Mouse (Mus musculus) CH12.LX (cell line): ENCODE data around the gene Olfr209. TPM values are rescaled to one million over a fixed set of nuclear protein-coding genes. Genes with fewer than 3 reads are reported as not detected.
A peak's percentile ranks its signal among the peaks of the same experiment; 100 is the strongest.

Experiments used
- DNase-seq: peaks from one replicate; pipeline ENCODE4 v3.0.0-alpha.2; 2013; ENCODE audit errors: extremely low read depth
- H3K27ac ChIP-seq: 2 replicates; pipeline ENCODE4 v1.5.1; 2012; ENCODE audit warnings: low read depth, mild to moderate bottlenecking, control low read depth, moderate library complexity; ENCODE audit not compliant: insufficient read depth
- H3K27me3 ChIP-seq: replicated peaks from 2 replicates; pipeline ENCODE3; 2012; ENCODE audit warnings: inconsistent platforms
- H3K36me3 ChIP-seq, 2 experiments: replicated peaks in 1 of 2; 2 replicates each; pipeline versions ENCODE3 to v1.6.1; 2012; ENCODE audit warnings: inconsistent platforms in 1 of 2, low read length in 1 of 2, mild to moderate bottlenecking in 1 of 2, mixed read lengths in 1 of 2, moderate library complexity in 1 of 2; ENCODE audit not compliant: control insufficient read depth in 1 of 2, insufficient read depth in 1 of 2
- H3K4me1 ChIP-seq, 2 experiments: 2 replicates each; pipeline ENCODE4 v1.6.1; 2012; ENCODE audit warnings: inconsistent platforms in 1 of 2, moderate library complexity in 1 of 2; ENCODE audit not compliant: insufficient read depth in 2 of 2, control insufficient read depth in 1 of 2
- H3K4me2 ChIP-seq: 2 replicates; pipeline ENCODE4 v1.6.1; 2012; ENCODE audit warnings: low read depth, mild to moderate bottlenecking, control low read depth; ENCODE audit not compliant: poor library complexity, insufficient read depth, severe bottlenecking
- H3K4me3 ChIP-seq, 3 experiments: fragments of 150-350 bp in 1 of 3; sonication (generic) in 1 of 3; replicated peaks in 1 of 3; 2 replicates each; pipeline versions ENCODE3 to v1.5.1; 2011 to 2012; ENCODE audit warnings: low read depth in 2 of 3, low read length in 2 of 3, mild to moderate bottlenecking in 2 of 3, moderate library complexity in 2 of 3, control low read depth in 1 of 3, improper control_type of control experiment in 1 of 3, inconsistent platforms in 1 of 3, mixed read lengths in 1 of 3; ENCODE audit not compliant: poor library complexity in 1 of 3
- H3K79me2 ChIP-seq: replicated peaks from 2 replicates; pipeline ENCODE4 v1.6.1; 2012; ENCODE audit warnings: mild to moderate bottlenecking, moderate library complexity; ENCODE audit not compliant: control insufficient read depth, poor library complexity, insufficient read depth, severe bottlenecking; ENCODE audit errors: extremely low read depth
- H3K9ac ChIP-seq: 2 replicates; pipeline ENCODE4 v1.6.1; 2012; ENCODE audit warnings: low read depth, mild to moderate bottlenecking, control low read depth, moderate library complexity; ENCODE audit not compliant: insufficient read depth
- H3K9me3 ChIP-seq: replicated peaks from 2 replicates; pipeline ENCODE3; 2012; ENCODE audit warnings: low read length, inconsistent platforms, mixed read lengths
- BHLHE40 ChIP-seq: IDR thresholded peaks from 2 replicates; pipeline ENCODE4 v1.6.1; 2011; ENCODE audit warnings: mild to moderate bottlenecking, low read depth, low read length, improper control_type of control experiment
- CHD1 ChIP-seq: IDR thresholded peaks from 2 replicates; pipeline ENCODE4 v1.6.1; 2012; ENCODE audit warnings: low read depth, low read length, improper control_type of control experiment, inconsistent platforms
- CTCF ChIP-seq, 2 experiments: IDR thresholded peaks in 1 of 2; conservative IDR thresholded peaks in 1 of 2; 2 replicates each; pipeline ENCODE4 v1.5.1; 2011 to 2012; ENCODE audit warnings: low read depth in 2 of 2, low read length in 2 of 2, improper control_type of control experiment in 1 of 2, inconsistent platforms in 1 of 2, mild to moderate bottlenecking in 1 of 2, moderate library complexity in 1 of 2
- ELF1 ChIP-seq: IDR thresholded peaks from 2 replicates; pipeline ENCODE4 v1.6.1; 2014; ENCODE audit warnings: low read depth, mild to moderate bottlenecking, inconsistent platforms, low read length, improper control_type of control experiment
- EP300 ChIP-seq: IDR thresholded peaks from 2 replicates; pipeline ENCODE4 v1.6.1; 2011; ENCODE audit warnings: low read length, improper control_type of control experiment
- ETS1 ChIP-seq: conservative IDR thresholded peaks from 2 replicates; pipeline ENCODE4 v1.6.1; 2012; ENCODE audit warnings: low read depth, mild to moderate bottlenecking, inconsistent platforms, low read length, improper control_type of control experiment, moderate library complexity
- GABPA ChIP-seq: IDR thresholded peaks from 2 replicates; pipeline ENCODE4 v1.6.1; 2012; ENCODE audit warnings: low read depth, low read length, improper control_type of control experiment, inconsistent platforms; ENCODE audit not compliant: insufficient replicate concordance
- HCFC1 ChIP-seq: IDR thresholded peaks from 2 replicates; pipeline ENCODE4 v1.6.1; 2012; ENCODE audit warnings: low read depth, mild to moderate bottlenecking, inconsistent platforms, low read length, improper control_type of control experiment
- IRF4 ChIP-seq: IDR thresholded peaks from 2 replicates; pipeline ENCODE4 v1.6.1; 2014; ENCODE audit warnings: low read depth, mild to moderate bottlenecking, inconsistent platforms, low read length, improper control_type of control experiment
- KAT2A ChIP-seq: IDR thresholded peaks from 2 replicates; pipeline ENCODE4 v1.6.1; 2012; ENCODE audit warnings: low read length, improper control_type of control experiment, inconsistent platforms; ENCODE audit not compliant: insufficient replicate concordance
- MAX ChIP-seq: IDR thresholded peaks from 2 replicates; pipeline ENCODE4 v1.6.1; 2011; ENCODE audit warnings: low read length, improper control_type of control experiment
- MEF2A ChIP-seq: IDR thresholded peaks from 2 replicates; pipeline ENCODE4 v1.6.1; 2014; ENCODE audit warnings: low read depth, mild to moderate bottlenecking, inconsistent platforms, low read length, improper control_type of control experiment, borderline replicate concordance
- NRF1 ChIP-seq: IDR thresholded peaks from 2 replicates; pipeline ENCODE4 v1.6.1; 2014; ENCODE audit warnings: low read depth, mild to moderate bottlenecking, inconsistent platforms, low read length, improper control_type of control experiment, moderate library complexity
- POLR2A ChIP-seq: IDR thresholded peaks from 2 replicates; pipeline ENCODE4 v1.6.1; 2011; ENCODE audit warnings: low read depth, mild to moderate bottlenecking, improper control_type of control experiment, low read length
- RAD21 ChIP-seq: IDR thresholded peaks from 2 replicates; pipeline ENCODE4 v1.6.1; 2011; ENCODE audit warnings: low read depth, mild to moderate bottlenecking, low read length, improper control_type of control experiment, moderate library complexity
- RCOR1 ChIP-seq: conservative IDR thresholded peaks from 2 replicates; pipeline ENCODE4 v1.6.1; 2012; ENCODE audit warnings: low read depth, mild to moderate bottlenecking, inconsistent platforms, low read length, improper control_type of control experiment
- SMC3 ChIP-seq: IDR thresholded peaks from 2 replicates; pipeline ENCODE4 v1.6.1; 2011; ENCODE audit warnings: low read depth, low read length, improper control_type of control experiment
- TBP ChIP-seq: conservative IDR thresholded peaks from 2 replicates; pipeline ENCODE4 v1.6.1; 2011; ENCODE audit warnings: low read depth, low read length, improper control_type of control experiment
- TCF12 ChIP-seq: IDR thresholded peaks from 2 replicates; pipeline ENCODE4 v1.6.1; 2014; ENCODE audit warnings: low read depth, mild to moderate bottlenecking, inconsistent platforms, low read length, improper control_type of control experiment
- USF1 ChIP-seq: IDR thresholded peaks from 2 replicates; pipeline ENCODE4 v1.6.1; 2014; ENCODE audit warnings: low read depth, mild to moderate bottlenecking, inconsistent platforms, low read length, improper control_type of control experiment
- USF2 ChIP-seq: conservative IDR thresholded peaks from 2 replicates; pipeline ENCODE4 v1.6.1; 2011; ENCODE audit warnings: low read depth, low read length, improper control_type of control experiment
- ZC3H11A ChIP-seq: IDR thresholded peaks from 2 replicates; pipeline ENCODE4 v1.6.1; 2012; ENCODE audit warnings: low read depth, mild to moderate bottlenecking, inconsistent platforms, low read length, improper control_type of control experiment
- ZKSCAN1 ChIP-seq: IDR thresholded peaks from 2 replicates; pipeline ENCODE4 v1.6.1; 2012; ENCODE audit warnings: low read depth, inconsistent platforms, low read length, improper control_type of control experiment, borderline replicate concordance
- ZMIZ1 ChIP-seq: IDR thresholded peaks from 2 replicates; pipeline ENCODE4 v1.6.1; 2012; ENCODE audit warnings: low read depth, mild to moderate bottlenecking, inconsistent platforms, low read length, improper control_type of control experiment
- dilution Hi-C: fragments of 300-500 bp; cut with MboI; formaldehyde crosslinking; loops from 2 replicates; pipeline ENCODE4 v1.14.3; 2020; ENCODE audit warnings: low sequenced_read_pairs; ENCODE audit not compliant: extremely low pct_unique_long_range_greater_than_20kb, extremely low pct_ligation_motif_present
- in situ Hi-C: fragments of 300-500 bp; cut with MboI; formaldehyde crosslinking; loops from 3 replicates; pipeline ENCODE4 v1.14.3; 2019; ENCODE audit warnings: low sequenced_read_pairs, low pct_ligation_motif_present, low pct_unique_long_range_greater_than_20kb, mixed read lengths
- polyA plus RNA-seq: library from polyadenylated mRNA; unstranded; fragments of >175 nt; gene quantifications from 2 replicates; pipeline ENCODE4 v1.2.1, GENCODE M21; 2012; ENCODE audit warnings: low read depth; ENCODE audit not compliant: insufficient read length
- total RNA-seq, 2 experiments: library from RNA; depleted of rRNA; stranded (reverse); fragments of 300-350 nt in 1 of 2; fragments of >200 nt in 1 of 2; gene quantifications; 2 replicates each; pipeline ENCODE4 v1.2.3; 2012 to 2014

Gene Olfr209
- total and polyA plus RNA-seq, 3 experiments, result not detected

DNA sequence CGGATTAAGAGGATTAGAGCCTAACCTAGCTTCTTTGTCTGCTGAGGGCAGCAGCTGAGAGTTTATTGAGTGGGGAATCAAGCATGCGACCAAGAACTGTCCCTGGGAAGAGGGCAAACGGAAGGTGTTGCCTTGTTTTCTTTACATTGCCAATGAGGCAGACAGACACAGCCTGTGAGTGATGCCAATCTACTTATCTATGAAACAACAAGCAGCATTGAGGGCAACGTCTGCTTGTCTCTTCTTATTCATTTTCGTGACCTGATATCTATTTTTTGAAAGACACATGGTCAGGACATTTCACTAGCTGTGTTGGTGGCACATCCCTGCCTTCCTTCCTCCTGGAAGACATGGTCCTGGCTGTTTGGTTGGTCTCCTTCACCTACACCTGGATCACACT, 43.2 kb upstream of the Olfr209 start, which contains the start of gene Gabrr3:
Gabrr3 (plus strand) TSS at position 301 of the 400 bp plus-strand sequence.
- Histone ChIP-seq H3K9me3 (no peaks in the 10 kb centered on the region), H3K4me3 (no peak within 1 kb of the TSS), H3K9ac (no peak within 1 kb of the TSS), H3K79me2 (no peaks in the 10 kb centered on the region), H3K36me3 (no peaks in the 10 kb centered on the region), H3K27me3 (no peaks in the 10 kb centered on the region), H3K27ac (no peak within 1 kb of the TSS), H3K4me2 (no peak within 1 kb of the TSS), H3K4me1 (peaks cover 4 to 10% of the 10 kb centered on the region in 2 experiments; a peak in 2 of 4 replicates)
- dilution Hi-C loops, result no loop called here
- DNase-seq, result no peak
- no peak for TF ChIP-seq USF1
- TF ChIP-seq HCFC1, result no peak
- no peak for TF ChIP-seq KAT2A
- in situ Hi-C loops, result loop anchor here (10.0 to 25.0 kb wide), 2 partner anchors 745 to 952 kb away; partner anchors contain the start of gene Cpox

- no peak for DNase-seq
- Histone ChIP-seq H3K36me3 (no peaks in the 10 kb centered on the region), H3K4me2 (no peak overlapping the region; the same call in 1 of the 2 replicates), H3K9ac (no peak overlapping the region), H3K27me3 (no peaks in the 10 kb centered on the region), H3K4me3 (no peak overlapping the region), H3K27ac (no peak overlapping the region), H3K79me2 (no peaks in the 10 kb centered on the region), H3K9me3 (no peaks in the 10 kb centered on the region), H3K4me1 (peaks cover 4 to 10% of the 10 kb centered on the region in 2 experiments; a peak in 2 of 4 replicates)
- in situ Hi-C loops (loop anchor here (10.0 to 25.0 kb wide), 2 partner anchors 742 to 950 kb away; partner anchors contain the start of gene Cpox), dilution Hi-C loops (no loop called here)
- TF ChIP-seq SMC3 (no peak), IRF4 (no peak), ZC3H11A (no peak), RCOR1 (no peak), TCF12 (no peak)
Measured at GRCm38 (mm10) chr16:59404798-59405197, 41.0 kb upstream of the Olfr209 start.

- Histone ChIP-seq H3K4me3 (no peak overlapping the region), H3K27me3 (no peaks in the 10 kb centered on the region), H3K36me3 (no peaks in the 10 kb centered on the region), H3K4me1 (peaks cover 0 to 4% of the 10 kb centered on the region in 2 experiments; a peak in 2 of 4 replicates), H3K79me2 (no peaks in the 10 kb centered on the region), H3K9ac (no peak overlapping the region), H3K27ac (no peak overlapping the region), H3K9me3 (no peaks in the 10 kb centered on the region), H3K4me2 (peak overlapping the region; percentile 55; the same call in 1 of the 2 replicates)
- in situ Hi-C loops (loop anchor here (10.0 to 25.0 kb wide), 2 partner anchors 741 to 949 kb away; partner anchors contain the start of gene Cpox), dilution Hi-C loops (no loop called here)
- peak; percentile 65 for DNase-seq
- TF ChIP-seq ZC3H11A, result peak; percentile 1; the same call in 1 of the 2 replicates
- no peak for TF ChIP-seq KAT2A
- no peak for TF ChIP-seq ETS1
- TF ChIP-seq ZMIZ1, result no peak
- TF ChIP-seq RAD21, result peak; percentile 85
- no peak for TF ChIP-seq TCF12
- TF ChIP-seq USF1, result no peak
- no peak for TF ChIP-seq TBP
- TF ChIP-seq CTCF (conservative IDR thresholded peaks at IDR 0.05 in 1 of 2, IDR thresholded peaks at IDR 0.05 in 1 of 2; ENCODE audit: low read depth in 2 of 2, low read length in 2 of 2), result peak; percentile 74 to 80
- TF ChIP-seq USF2, result no peak
- TF ChIP-seq ZKSCAN1, result no peak
- TF ChIP-seq GABPA, result no peak
- TF ChIP-seq ELF1, result peak; percentile 56; the same call in 1 of the 2 replicates
- TF ChIP-seq EP300, result no peak
- TF ChIP-seq SMC3, result peak; percentile 72
- TF ChIP-seq POLR2A, result no peak
- TF ChIP-seq BHLHE40, result no peak
- no peak for TF ChIP-seq RCOR1
- TF ChIP-seq CHD1, result no peak
- TF ChIP-seq IRF4, result no peak
- no peak for TF ChIP-seq MEF2A
- TF ChIP-seq MAX, result no peak
- no peak for TF ChIP-seq NRF1
Measured at GRCm38 (mm10) chr16:59403684-59404083, 39.9 kb upstream of the Olfr209 start.
